Comparison of ENCODE assay signal across 12 mouse cellular contexts in the genomic region with DNA sequence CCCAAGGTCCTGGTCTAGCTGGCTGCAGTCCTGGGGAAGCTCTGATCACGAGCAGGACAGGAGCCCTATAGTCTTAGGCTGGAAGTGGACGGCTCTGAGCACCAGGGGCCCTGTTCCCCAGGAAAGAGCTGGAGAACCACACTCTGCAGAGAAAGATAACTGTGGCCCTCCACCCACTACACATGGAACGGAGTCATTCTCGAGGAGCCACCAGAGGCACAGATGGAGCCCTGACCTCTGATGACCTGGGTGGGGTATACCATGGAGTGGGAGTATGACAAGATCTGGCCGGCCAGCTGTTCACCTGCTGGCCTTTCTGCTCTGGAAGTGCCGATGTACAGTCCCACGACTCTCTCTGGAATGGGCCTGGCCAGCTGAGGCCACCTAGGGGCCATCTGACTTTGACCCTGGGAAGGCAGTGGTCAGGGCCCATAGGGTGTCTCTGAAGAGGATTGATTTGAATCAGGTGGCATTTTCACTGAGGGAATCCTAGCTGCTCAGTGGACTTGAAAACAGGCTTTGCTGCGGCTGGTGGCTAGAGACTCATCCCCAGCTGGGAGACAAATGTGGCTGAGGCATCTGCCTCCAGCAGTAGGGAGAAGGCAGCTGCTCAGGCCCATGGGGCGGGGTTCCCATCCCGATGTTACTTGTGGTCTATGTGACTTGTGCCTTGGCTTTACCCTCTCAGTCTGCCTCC. TPM values are rescaled to one million over a fixed set of nuclear protein-coding genes. Genes with fewer than 3 reads are reported as not detected.
DNase-seq lines count a peak whose midpoint lies in the region; ATAC-seq and TF ChIP-seq lines count a peak whose summit lies in the region.
"Had no signal": no experiment of that assay in that cellular context is flagged by ENCODE, and none has a peak within 500 bp of the region (broad histone marks: within the 10 kb centered on the region; RNA-seq: fewer than 3 reads in every experiment).

No protein-coding gene starts in this region.

- intact Hi-C loops in heart, postnatal 10 days (cut with DNase I), result no loop called here

- TF ChIP-seq EP300 in heart, postnatal 0 days (IDR thresholded peaks at IDR 0.05; ENCODE audit: low read depth), result no peak

- 48% methylated on average over 10 of the region's 10 CpGs for WGBS in heart, postnatal 0 days
- WGBS in liver, embryonic 11.5 days, result 42% methylated on average over 10 of the region's 10 CpGs

- ATAC-seq in heart, postnatal 0 days (ENCODE audit: insufficient read depth, low read depth), result no peak
- peak; percentile 91 for ATAC-seq in liver, embryonic 11.5 days (replicated peaks; ENCODE audit: low FRiP score)

- H3K27ac ChIP-seq in heart, postnatal 0 days (ENCODE audit: low read depth), result no peak overlapping the region
- H3K27ac ChIP-seq in liver, embryonic 11.5 days (ENCODE audit: low read depth, low read length), result peak overlapping the region; percentile 65; the same call in 1 of the 2 replicates
- H3K27ac ChIP-seq: hindbrain, embryonic 15.5 days had no signal

- no peak overlapping the region for H3K9ac ChIP-seq in heart, postnatal 0 days (replicated peaks; ENCODE audit: low read depth, low read length)
- peak overlapping the region; percentile 31 for H3K9ac ChIP-seq in liver, embryonic 11.5 days (ENCODE audit: low read depth, low read length)
- H3K9ac ChIP-seq: hindbrain, embryonic 15.5 days had no signal

- H3K9me3 ChIP-seq in heart, postnatal 0 days (replicated peaks; ENCODE audit: control insufficient read depth, low read length), result no peaks in the 10 kb centered on the region
- no peaks in the 10 kb centered on the region for H3K9me3 ChIP-seq in liver, embryonic 11.5 days (ENCODE audit: control insufficient read depth, low read length)
- H3K9me3 ChIP-seq: hindbrain, embryonic 15.5 days had no signal

- H3K4me1 ChIP-seq in heart, postnatal 0 days (ENCODE audit: control insufficient read depth, insufficient read depth), result 0 out of 2 replicates have a peak, but pooled peaks cover 5% of the 10 kb centered on the region
- peaks cover 40% of the 10 kb centered on the region for H3K4me1 ChIP-seq in liver, embryonic 11.5 days (replicated peaks; ENCODE audit: control insufficient read depth, insufficient read depth, low read length)

- H3K27me3 ChIP-seq in heart, postnatal 0 days (ENCODE audit: control insufficient read depth, insufficient read depth, low read length), result no peaks in the 10 kb centered on the region
- no peaks in the 10 kb centered on the region for H3K27me3 ChIP-seq in liver, embryonic 11.5 days (replicated peaks; ENCODE audit: control insufficient read depth, insufficient read depth, low read length)
- H3K27me3 ChIP-seq: hindbrain, embryonic 15.5 days had no signal

- DNase-seq in heart, postnatal 0 days (ENCODE audit: low spot score), result no peak
- no peak for DNase-seq in heart, postnatal 10 days
- DNase-seq in spleen, postnatal 4 days (ENCODE audit: low spot score in 2 of 2), result peak; percentile 54 to 71
- no peak for DNase-seq in spleen, adult 18-20 months
- DNase-seq in liver, embryonic 11.5 days (ENCODE audit: low spot score), result peak; percentile 38
- DNase-seq in thymus, adult 18-20 months, result no peak
- DNase-seq in layer of hippocampus, postnatal 25 days (ENCODE audit: extremely low spot score in 1 of 2, low spot score in 1 of 2), result no peak
- DNase-seq in adipocyte (ENCODE audit: low spot score), result no peak
- DNase-seq: lung, postnatal 14 days had no signal

- H3K4me2 ChIP-seq in heart, postnatal 0 days (ENCODE audit: low read depth, low read length), result no peak overlapping the region
- H3K4me2 ChIP-seq in liver, embryonic 11.5 days, result peak overlapping the region; percentile 19
- H3K4me2 ChIP-seq: hindbrain, embryonic 15.5 days had no signal

- no peaks in the 10 kb centered on the region for H3K36me3 ChIP-seq in heart, postnatal 0 days (replicated peaks; ENCODE audit: control insufficient read depth, insufficient read depth, low read length)
- no peaks in the 10 kb centered on the region for H3K36me3 ChIP-seq in liver, embryonic 11.5 days (ENCODE audit: control insufficient read depth, insufficient read depth, low read length)
- H3K36me3 ChIP-seq: hindbrain, embryonic 15.5 days had no signal

- H3K4me3 ChIP-seq in heart, postnatal 0 days (ENCODE audit: low read depth, low read length), result no peak overlapping the region
- no peak overlapping the region for H3K4me3 ChIP-seq in liver, embryonic 11.5 days (ENCODE audit: low read depth, low read length)
- H3K4me3 ChIP-seq: hindbrain, embryonic 15.5 days had no signal

- TF ChIP-seq CTCF in heart, postnatal 0 days (IDR thresholded peaks at IDR 0.05; ENCODE audit: low read depth), result 0 out of 2 replicates have a peak, but pooled peaks have one; percentile 8

RNA-seq across cellular contexts. Expression of a gene that starts 37.2 kb away (rescaled TPM):
- 4.6 TPM in 1 of 2 replicates, not detected in the other for total RNA-seq in heart, postnatal 0 days (2014; rRNA removed; ENCODE audit: low replicate concordance)
- 0.12 and 0.18 TPM in 2 replicates for polyA plus RNA-seq in heart, postnatal 0 days (2015; fragmentation: Nextera tagmentation; extraction: Ambion mirVana)
- under 1 TPM in 1 of 2 experiments, not detected in 1; 0.27 TPM for total RNA-seq in heart, postnatal 10 days (2021)
- polyA plus RNA-seq in liver, embryonic 11.5 days (2014; fragmentation: Nextera tagmentation; extraction: Ambion mirVana), result 15.0 and 16.7 TPM in 2 replicates
- under 1 TPM; 0.20 to 0.28 TPM for total RNA-seq in layer of hippocampus, postnatal 25 days (2021)
- total RNA-seq: gastrocnemius, adult 8-10 months; monocyte, adult 5-6 weeks had no signal
- polyA plus RNA-seq: hindbrain, embryonic 15.5 days had no signal

Comparison
In these comparisons a context has a peak if more than half of its experiments do, and no peak if none do; other contexts are left out.
1. DNase-seq: peak in spleen, postnatal 4 days (2 of 2) and liver, embryonic 11.5 days (single experiment); none in heart, postnatal 0 days (single experiment), heart, postnatal 10 days (0 of 2), spleen, adult 18-20 months (0 of 2), thymus, adult 18-20 months (0 of 2), layer of hippocampus, postnatal 25 days (0 of 2) and adipocyte (single experiment).